Comparison of ENCODE assay signal across 20 mouse cellular contexts in genomic region chr11:64562771-64563170, GRCm38 (mm10).
DNase-seq lines count a peak whose midpoint lies in the region; TF ChIP-seq lines count a peak whose summit lies in the region.
"Had no signal": no experiment of that assay in that cellular context is flagged by ENCODE, and none has a peak within 500 bp of the region (broad histone marks: within the 10 kb centered on the region; RNA-seq: fewer than 3 reads in every experiment).

No protein-coding gene starts in this region.

- dilution Hi-C loops in CH12.LX (cut with MboI; ENCODE audit: extremely low pct_ligation_motif_present, extremely low pct_unique_long_range_greater_than_20kb, low sequenced_read_pairs), result no loop called here

- H3K79me2 ChIP-seq in CH12.LX (replicated peaks; ENCODE audit: control insufficient read depth, extremely low read depth, insufficient read depth, poor library complexity, severe bottlenecking), result no peaks in the 10 kb centered on the region

- H3K9me3 ChIP-seq in heart, embryonic 10.5 days, result no peaks in the 10 kb centered on the region
- no peaks in the 10 kb centered on the region for H3K9me3 ChIP-seq in CH12.LX (replicated peaks; ENCODE audit: low read length)
- H3K9me3 ChIP-seq: embryonic facial prominence, embryonic 10.5 days; embryonic facial prominence, embryonic 12.5 days; forebrain, embryonic 13.5 days; forebrain, embryonic 15.5 days; G1E had no signal

- no peak for TF ChIP-seq RAD21 in CH12.LX (IDR thresholded peaks at IDR 0.05; ENCODE audit: low read depth, low read length)

- H3K4me3 ChIP-seq in heart, embryonic 10.5 days, result no peak overlapping the region
- H3K4me3 ChIP-seq in CH12.LX (replicated peaks in 1 of 3; ENCODE audit: low read depth in 2 of 3, low read length in 2 of 3, poor library complexity in 1 of 3), result no peak overlapping the region
- H3K4me3 ChIP-seq: embryonic facial prominence, embryonic 10.5 days; embryonic facial prominence, embryonic 12.5 days; forebrain, embryonic 13.5 days; forebrain, embryonic 15.5 days had no signal

- peak overlapping the region; percentile 11; the same call in 1 of the 2 replicates for H3K27ac ChIP-seq in heart, embryonic 10.5 days
- no peak overlapping the region for H3K27ac ChIP-seq in CH12.LX (ENCODE audit: insufficient read depth, low read depth)
- H3K27ac ChIP-seq: embryonic facial prominence, embryonic 10.5 days; embryonic facial prominence, embryonic 12.5 days; forebrain, embryonic 13.5 days; forebrain, embryonic 15.5 days had no signal

- no peaks in the 10 kb centered on the region for H3K36me3 ChIP-seq in heart, embryonic 10.5 days
- no peaks in the 10 kb centered on the region for H3K36me3 ChIP-seq in CH12.LX (replicated peaks in 1 of 2; ENCODE audit: control insufficient read depth in 1 of 2, insufficient read depth in 1 of 2, low read length in 1 of 2)
- H3K36me3 ChIP-seq: embryonic facial prominence, embryonic 10.5 days; embryonic facial prominence, embryonic 12.5 days; forebrain, embryonic 15.5 days; G1E had no signal

- TF ChIP-seq POLR2A in CH12.LX (IDR thresholded peaks at IDR 0.05; ENCODE audit: low read depth, low read length), result no peak

- no peaks in the 10 kb centered on the region for H3K27me3 ChIP-seq in heart, embryonic 10.5 days (ENCODE audit: insufficient read depth, poor library complexity, severe bottlenecking)
- no peaks in the 10 kb centered on the region for H3K27me3 ChIP-seq in CH12.LX (replicated peaks)
- H3K27me3 ChIP-seq: embryonic facial prominence, embryonic 12.5 days; forebrain, embryonic 13.5 days; forebrain, embryonic 15.5 days; Patski had no signal

- H3K4me1 ChIP-seq in heart, embryonic 10.5 days, result peaks cover 13% of the 10 kb centered on the region
- H3K4me1 ChIP-seq in CH12.LX (ENCODE audit: control insufficient read depth in 1 of 2, insufficient read depth in 2 of 2), result peaks cover 0 to 7% of the 10 kb centered on the region in 2 experiments; a peak in 1 of 4 replicates
- H3K4me1 ChIP-seq: embryonic facial prominence, embryonic 12.5 days; forebrain, embryonic 13.5 days; forebrain, embryonic 15.5 days had no signal

- no peak overlapping the region for H3K4me2 ChIP-seq in CH12.LX (ENCODE audit: insufficient read depth, low read depth, poor library complexity, severe bottlenecking)
- H3K4me2 ChIP-seq: embryonic facial prominence, embryonic 12.5 days; forebrain, embryonic 13.5 days; forebrain, embryonic 15.5 days had no signal

- intact Hi-C loops in heart, postnatal 36 days (cut with DNase I), result no loop called here

- no peak for TF ChIP-seq EP300 in CH12.LX (IDR thresholded peaks at IDR 0.05; ENCODE audit: low read length)

- H3K9ac ChIP-seq in CH12.LX (ENCODE audit: insufficient read depth, low read depth), result no peak overlapping the region
- H3K9ac ChIP-seq: embryonic facial prominence, embryonic 12.5 days; forebrain, embryonic 13.5 days; forebrain, embryonic 15.5 days; forebrain, postnatal 0 days had no signal

- in situ Hi-C loops in CH12.LX (cut with MboI; ENCODE audit: low pct_ligation_motif_present, low pct_unique_long_range_greater_than_20kb, low sequenced_read_pairs), result no loop called here

- no peak for TF ChIP-seq CTCF in CH12.LX (conservative IDR thresholded peaks at IDR 0.05 in 1 of 2, IDR thresholded peaks at IDR 0.05 in 1 of 2; ENCODE audit: low read depth in 2 of 2, low read length in 2 of 2)

- 25% methylated on average over 4 of the region's 4 CpGs for WGBS in heart, embryonic 10.5 days

- peak; percentile 24 for DNase-seq in embryo, embryonic 10 days (ENCODE audit: low spot score)
- no peak for DNase-seq in embryo, embryonic 11 days
- DNase-seq in heart, embryonic 10.5 days (ENCODE audit: low spot score), result no peak
- DNase-seq in heart, postnatal 36 days, result no peak
- DNase-seq in CH12.LX (ENCODE audit: extremely low read depth), result peak; percentile 3
- no peak for DNase-seq in kidney, adult 8-10 months
- DNase-seq: adrenal gland, adult 8-10 months; adrenal gland, postnatal 14 days; adrenal gland, postnatal 36 days; cerebellum, adult 18-20 months; cerebellum, adult 8-10 months; cerebellum, adult 9-11 months; cerebellum, postnatal 25 days; forebrain, postnatal 0 days had no signal

TF ChIP-seq in CH12.LX, 34 proteins besides CTCF, POLR2A, EP300 and RAD21:
- TF ChIP-seq USF1 (IDR thresholded peaks at IDR 0.05; ENCODE audit: low read depth, low read length), result no peak
- TF ChIP-seq PAX5 (IDR thresholded peaks at IDR 0.05; ENCODE audit: low read length), result no peak
- TF ChIP-seq BHLHE40 (IDR thresholded peaks at IDR 0.05; ENCODE audit: low read depth, low read length), result no peak
- no peak for TF ChIP-seq MYC (IDR thresholded peaks at IDR 0.05; ENCODE audit: low read depth, low read length)

Comparison
In these comparisons a context has a peak if more than half of its experiments do, and no peak if none do; other contexts are left out.
1. DNase-seq: peak in embryo, embryonic 10 days (single experiment) and CH12.LX (single experiment); none in embryo, embryonic 11 days (single experiment), heart, embryonic 10.5 days (single experiment), heart, postnatal 36 days (0 of 2) and kidney, adult 8-10 months (0 of 2).